Mouse (Mus musculus) olfactory bulb, adult 2 months (tissue): ENCODE data around the gene Slc25a12.

Experiments used
- CTCF ChIP-seq: fragments of 200-500 bp; IDR thresholded peaks from 2 replicates; pipeline ENCODE4 v1.5.1; 2012; ENCODE audit warnings: low read depth, mild to moderate bottlenecking, low read length, moderate library complexity; ENCODE audit not compliant: insufficient read depth
- POLR2A ChIP-seq: fragments of 200-500 bp; IDR thresholded peaks from 2 replicates; pipeline ENCODE4 v1.6.1; 2012; ENCODE audit warnings: mild to moderate bottlenecking, low read depth, low read length, moderate library complexity; ENCODE audit not compliant: insufficient read depth

- TF ChIP-seq CTCF (no peak), POLR2A (no peak)
Observed at GRCm38 (mm10) chr2:71293983-71294382, 73.6 kb downstream of the Slc25a12 start.
